Mouse (Mus musculus): ENCODE data around the gene Gabrb2. TPM values are rescaled to one million over a fixed set of nuclear protein-coding genes. Genes with fewer than 3 reads are reported as not detected.
A peak's percentile ranks its signal among the peaks of the same experiment; 100 is the strongest.

Gene Gabrb2
- total and polyA plus RNA-seq, 3 experiments, result not detected

GRCm38 (mm10) chr11:42571467-42571866, 151.9 kb downstream of the Gabrb2 start:
- H3K27ac ChIP-seq (ENCODE audit: insufficient read depth, low read depth), result no peak overlapping the region
- 0 out of 2 replicates have a peak, but pooled peaks have one; percentile 13 for TF ChIP-seq EP300 (IDR thresholded peaks at IDR 0.05; ENCODE audit: low read length)
- no peak for TF ChIP-seq MYC (IDR thresholded peaks at IDR 0.05; ENCODE audit: low read depth, low read length)
- H3K4me1 ChIP-seq (ENCODE audit: control insufficient read depth in 1 of 2, insufficient read depth in 2 of 2), result peaks cover 5 to 43% of the 10 kb centered on the region in 2 experiments; a peak in 2 of 4 replicates
- no peaks in the 10 kb centered on the region for H3K27me3 ChIP-seq (replicated peaks)
- no peak overlapping the region for H3K9ac ChIP-seq (ENCODE audit: insufficient read depth, low read depth)
- no peaks in the 10 kb centered on the region for H3K9me3 ChIP-seq (replicated peaks; ENCODE audit: low read length)
- in situ Hi-C loops (cut with MboI; ENCODE audit: low pct_ligation_motif_present, low pct_unique_long_range_greater_than_20kb, low sequenced_read_pairs), result no loop called here
- H3K36me3 ChIP-seq (replicated peaks in 1 of 2; ENCODE audit: control insufficient read depth in 1 of 2, insufficient read depth in 1 of 2, low read length in 1 of 2), result no peaks in the 10 kb centered on the region
- DNase-seq (ENCODE audit: extremely low read depth), result no peak
- dilution Hi-C loops (cut with MboI; ENCODE audit: extremely low pct_ligation_motif_present, extremely low pct_unique_long_range_greater_than_20kb, low sequenced_read_pairs), result no loop called here
- H3K4me3 ChIP-seq (replicated peaks in 1 of 3; ENCODE audit: low read depth in 2 of 3, low read length in 2 of 3, poor library complexity in 1 of 3), result no peak overlapping the region
- no peaks in the 10 kb centered on the region for H3K79me2 ChIP-seq (replicated peaks; ENCODE audit: control insufficient read depth, extremely low read depth, insufficient read depth, poor library complexity, severe bottlenecking)
- no peak overlapping the region for H3K4me2 ChIP-seq (ENCODE audit: insufficient read depth, low read depth, poor library complexity, severe bottlenecking)

GRCm38 (mm10) chr11:42575146-42575873, 155.8 kb downstream of the Gabrb2 start:
- H3K36me3 ChIP-seq (replicated peaks in 1 of 2; ENCODE audit: control insufficient read depth in 1 of 2, insufficient read depth in 1 of 2, low read length in 1 of 2), result no peaks in the 10 kb centered on the region
- H3K27me3 ChIP-seq (replicated peaks), result no peaks in the 10 kb centered on the region
- dilution Hi-C loops (cut with MboI; ENCODE audit: extremely low pct_ligation_motif_present, extremely low pct_unique_long_range_greater_than_20kb, low sequenced_read_pairs), result no loop called here
- H3K4me1 ChIP-seq (ENCODE audit: control insufficient read depth in 1 of 2, insufficient read depth in 2 of 2), result peaks cover 6 to 49% of the 10 kb centered on the region in 2 experiments; a peak in 2 of 4 replicates
- H3K4me3 ChIP-seq (replicated peaks in 1 of 3; ENCODE audit: low read depth in 2 of 3, low read length in 2 of 3, poor library complexity in 1 of 3), result no peak overlapping the region
- H3K79me2 ChIP-seq (replicated peaks; ENCODE audit: control insufficient read depth, extremely low read depth, insufficient read depth, poor library complexity, severe bottlenecking), result no peaks in the 10 kb centered on the region
- no peaks in the 10 kb centered on the region for H3K9me3 ChIP-seq (replicated peaks; ENCODE audit: low read length)
- H3K4me2 ChIP-seq (ENCODE audit: insufficient read depth, low read depth, poor library complexity, severe bottlenecking), result no peak overlapping the region
- DNase-seq (ENCODE audit: extremely low read depth), result peak; percentile 48
- no peak overlapping the region for H3K27ac ChIP-seq (ENCODE audit: insufficient read depth, low read depth)
- no peak overlapping the region for H3K9ac ChIP-seq (ENCODE audit: insufficient read depth, low read depth)
- TF ChIP-seq KAT2A (IDR thresholded peaks at IDR 0.05; ENCODE audit: insufficient replicate concordance, low read length), result no peak
- no peak for TF ChIP-seq TBP (conservative IDR thresholded peaks at IDR 0.05; ENCODE audit: low read depth, low read length)
- no peak for TF ChIP-seq POLR2AphosphoS2 (IDR thresholded peaks at IDR 0.05; ENCODE audit: low read depth, low read length)
- TF ChIP-seq JUND (conservative IDR thresholded peaks at IDR 0.05; ENCODE audit: low read depth, low read length), result 0 out of 2 replicates have a peak, but pooled peaks have one; percentile 26
- TF ChIP-seq MXI1 (IDR thresholded peaks at IDR 0.05; ENCODE audit: low read depth, low read length), result no peak
- TF ChIP-seq MAX (IDR thresholded peaks at IDR 0.05; ENCODE audit: low read length), result no peak
- TF ChIP-seq ZNF384 (IDR thresholded peaks at IDR 0.05; ENCODE audit: low read depth, low read length), result no peak
- peak; percentile 79 for TF ChIP-seq IRF4 (IDR thresholded peaks at IDR 0.05; ENCODE audit: low read depth, low read length)
- TF ChIP-seq USF1 (IDR thresholded peaks at IDR 0.05; ENCODE audit: low read depth, low read length), result no peak
- TF ChIP-seq ZKSCAN1 (IDR thresholded peaks at IDR 0.05; ENCODE audit: borderline replicate concordance, low read depth, low read length), result no peak
- TF ChIP-seq PAX5 (IDR thresholded peaks at IDR 0.05; ENCODE audit: low read length), result no peak
- no peak for TF ChIP-seq CHD2 (IDR thresholded peaks at IDR 0.05; ENCODE audit: low read length)
- no peak for TF ChIP-seq MAZ (IDR thresholded peaks at IDR 0.05; ENCODE audit: low read depth, low read length)
- TF ChIP-seq RCOR1 (conservative IDR thresholded peaks at IDR 0.05; ENCODE audit: low read depth, low read length), result no peak
- 0 out of 2 replicates have a peak, but pooled peaks have one; percentile 17 for TF ChIP-seq ETS1 (conservative IDR thresholded peaks at IDR 0.05; ENCODE audit: low read depth, low read length)
- no peak for TF ChIP-seq BHLHE40 (IDR thresholded peaks at IDR 0.05; ENCODE audit: low read depth, low read length)
- TF ChIP-seq EP300 (IDR thresholded peaks at IDR 0.05; ENCODE audit: low read length), result peak; percentile 75
- TF ChIP-seq MYC (IDR thresholded peaks at IDR 0.05; ENCODE audit: low read depth, low read length), result no peak
- TF ChIP-seq POLR2A (IDR thresholded peaks at IDR 0.05; ENCODE audit: low read depth, low read length), result no peak
- TF ChIP-seq JUN (IDR thresholded peaks at IDR 0.05; ENCODE audit: insufficient read depth, low read depth, low read length), result no peak
- in situ Hi-C loops (cut with MboI; ENCODE audit: low pct_ligation_motif_present, low pct_unique_long_range_greater_than_20kb, low sequenced_read_pairs), result no loop called here
